Mouse (Mus musculus) hindbrain, postnatal 0 days (tissue): ENCODE measurements around the gene Slc5a10. TPM values are rescaled to one million over a fixed set of nuclear protein-coding genes. Genes with fewer than 3 reads are reported as not detected.

Experiments used
- ATAC-seq: fragments of 200-750 bp; cut with Nextera tagmentation; 2 replicates; pipeline ENCODE4 v1.8.0; 2017; ENCODE audit warnings: mild to moderate bottlenecking, moderate TSS enrichment, moderate library complexity
- DNase-seq: peaks from one replicate; pipeline ENCODE4 v3.0.0-alpha.2; 2015; ENCODE audit warnings: low spot score
- H3K27ac ChIP-seq: fragments of 300-500 bp; sonication (generic); 2 replicates; pipeline ENCODE4 v1.5.1; 2014; ENCODE audit warnings: mild to moderate bottlenecking
- H3K27me3 ChIP-seq: fragments of 300-500 bp; sonication (generic); 2 replicates; pipeline ENCODE4 v1.6.1; 2014; ENCODE audit warnings: low read length, mixed read lengths; ENCODE audit not compliant: insufficient read depth
- H3K36me3 ChIP-seq: fragments of 300-500 bp; sonication (generic); 2 replicates; pipeline ENCODE4 v1.6.1; 2014; ENCODE audit warnings: low read length, mixed read lengths; ENCODE audit not compliant: insufficient read depth
- H3K4me1 ChIP-seq: fragments of 300-500 bp; sonication (generic); 2 replicates; pipeline ENCODE4 v1.6.1; 2014; ENCODE audit warnings: antibody characterized with exemption, low read length, mixed read lengths; ENCODE audit not compliant: insufficient read depth
- H3K4me2 ChIP-seq: fragments of 300-500 bp; sonication (generic); 2 replicates; pipeline ENCODE4 v1.6.1; 2014; ENCODE audit warnings: low read depth, mild to moderate bottlenecking, low read length, moderate library complexity, mixed read lengths
- H3K4me3 ChIP-seq: fragments of 300-500 bp; sonication (generic); 2 replicates; pipeline ENCODE4 v1.5.1; 2014; ENCODE audit warnings: low read length
- H3K9ac ChIP-seq: fragments of 300-500 bp; sonication (generic); replicated peaks from 2 replicates; pipeline ENCODE4 v1.6.1; 2014; ENCODE audit warnings: mild to moderate bottlenecking, low read length, moderate library complexity, mixed read lengths
- H3K9me3 ChIP-seq: fragments of 300-500 bp; sonication (generic); 2 replicates; pipeline ENCODE4 v1.6.1; 2016; ENCODE audit warnings: low read length, mixed read lengths
- CTCF ChIP-seq: IDR thresholded peaks from 2 replicates; pipeline ENCODE4 v1.5.1; 2016; ENCODE audit warnings: antibody characterized with exemption, control low read depth, low read depth
- WGBS: fragments of 180-500 bp; shearing (Covaris S2); extraction: QIAGEN DNeasy Blood & Tissue Kit; methylation state at CpG from one replicate; pipeline ENCODE4 v1.1.7; 2014; 5-methylcytosine and 5-hydroxymethylcytosine counted together
- polyA plus RNA-seq: library from polyadenylated mRNA; unstranded; fragments of >200 nt; fragmentation: Nextera tagmentation; extraction: Ambion mirVana; gene quantifications from 2 replicates; pipeline ENCODE4 v1.2.1, GENCODE M21; 2015
- total RNA-seq: library from RNA; depleted of rRNA; stranded (reverse); fragments of >200 nt; gene quantifications from 2 replicates; pipeline ENCODE4 v1.2.3, GENCODE M21; 2014

Gene Slc5a10
- total and polyA plus RNA-seq, 2 experiments from 2014 or later, result 0.19 to 0.21 TPM

- no peaks in the 10 kb centered on the region for H3K36me3 ChIP-seq
- peaks cover 11% of the 10 kb centered on the region; the same call in 1 of the 2 replicates for H3K4me1 ChIP-seq
- H3K27ac ChIP-seq, result no peak overlapping the region
- no peak overlapping the region for H3K4me3 ChIP-seq
- H3K9me3 ChIP-seq, result no peaks in the 10 kb centered on the region
- 73% methylated on average over 2 of the region's 2 CpGs for WGBS
- H3K27me3 ChIP-seq, result no peaks in the 10 kb centered on the region
- DNase-seq (no peak), ATAC-seq (no peak)
- H3K9ac ChIP-seq, result no peak overlapping the region
- TF ChIP-seq CTCF, result no peak
- H3K4me2 ChIP-seq, result no peak overlapping the region
Measured at GRCm38 (mm10) chr11:61657432-61657831, 63.2 kb downstream of the Slc5a10 start.

GRCm38 (mm10) chr11:61656148-61656850 lies 64.3 kb downstream of the Slc5a10 start:
- Histone ChIP-seq H3K27ac (no peak overlapping the region), H3K4me3 (no peak overlapping the region), H3K27me3 (no peaks in the 10 kb centered on the region), H3K36me3 (no peaks in the 10 kb centered on the region), H3K4me1 (peaks cover 11% of the 10 kb centered on the region; the same call in 1 of the 2 replicates), H3K9me3 (no peaks in the 10 kb centered on the region), H3K9ac (no peak overlapping the region), H3K4me2 (no peak overlapping the region)
- ATAC-seq (no peak), DNase-seq (no peak)
- 73% methylated on average over 6 of the region's 6 CpGs for WGBS
- TF ChIP-seq CTCF, result no peak

- Histone ChIP-seq H3K4me1 (peaks cover 11% of the 10 kb centered on the region; the same call in 1 of the 2 replicates), H3K4me3 (no peak overlapping the region), H3K36me3 (no peaks in the 10 kb centered on the region), H3K27me3 (no peaks in the 10 kb centered on the region), H3K9ac (no peak overlapping the region), H3K9me3 (no peaks in the 10 kb centered on the region), H3K4me2 (no peak overlapping the region), H3K27ac (no peak overlapping the region)
- DNase-seq (no peak), ATAC-seq (no peak)
- WGBS, result 64% methylated on average over 4 of the region's 4 CpGs
- no peak for TF ChIP-seq CTCF
Measured at GRCm38 (mm10) chr11:61655649-61656048, 65.0 kb downstream of the Slc5a10 start.

- H3K4me1 ChIP-seq, result peaks cover 9% of the 10 kb centered on the region; the same call in 1 of the 2 replicates
- no peak for TF ChIP-seq CTCF
- H3K9ac ChIP-seq, result no peak overlapping the region
- ATAC-seq (no peak), DNase-seq (no peak)
- WGBS, result 86% methylated on average over 4 of the region's 4 CpGs
- H3K4me3 ChIP-seq, result no peak overlapping the region
- H3K4me2 ChIP-seq, result no peak overlapping the region
- H3K27me3 ChIP-seq, result no peaks in the 10 kb centered on the region
- H3K9me3 ChIP-seq, result no peaks in the 10 kb centered on the region
- no peaks in the 10 kb centered on the region for H3K36me3 ChIP-seq
- no peak overlapping the region for H3K27ac ChIP-seq
Measured at GRCm38 (mm10) chr11:61654786-61655311, 65.8 kb downstream of the Slc5a10 start.

GRCm38 (mm10) chr11:61653568-61653967 lies 67.1 kb downstream of the Slc5a10 start:
- 0 out of 2 replicates have a peak, but pooled peaks cover 3% of the 10 kb centered on the region for H3K4me1 ChIP-seq
- no peaks in the 10 kb centered on the region for H3K9me3 ChIP-seq
- H3K27me3 ChIP-seq, result no peaks in the 10 kb centered on the region
- DNase-seq, result no peak
- H3K36me3 ChIP-seq, result no peaks in the 10 kb centered on the region
- H3K4me3 ChIP-seq, result no peak overlapping the region
- no peak overlapping the region for H3K27ac ChIP-seq
- no peak overlapping the region for H3K9ac ChIP-seq
- TF ChIP-seq CTCF, result no peak
- no peak for ATAC-seq
- no peak overlapping the region for H3K4me2 ChIP-seq
- 75% methylated on average over 2 of the region's 2 CpGs for WGBS

- no peak for ATAC-seq
- no peak within 1 kb of the TSS for H3K4me2 ChIP-seq
- 72% methylated on average over 10 of the region's 10 CpGs for WGBS
Measured at GRCm38 (mm10) chr11:61652686-61653447, 67.8 kb downstream of the Slc5a10 start, which contains the start of gene Grap. Grap (plus strand) TSS chr11:61653265.

More at GRCm38 (mm10) chr11:61652686-61653447, 67.8 kb downstream of the Slc5a10 start, which contains the start of gene Grap:
- no peak for TF ChIP-seq CTCF
- Histone ChIP-seq H3K4me1 (no peaks in the 10 kb centered on the region), H3K36me3 (no peaks in the 10 kb centered on the region), H3K4me3 (no peak within 1 kb of the TSS), H3K9me3 (no peaks in the 10 kb centered on the region), H3K27ac (no peak within 1 kb of the TSS), H3K27me3 (no peaks in the 10 kb centered on the region), H3K9ac (no peak within 1 kb of the TSS)
- DNase-seq, result no peak
